Mouse (Mus musculus) kidney, postnatal 25 days (tissue): ENCODE data around the gene Ifna14.
A peak's percentile ranks its signal among the peaks of the same experiment; 100 is the strongest.
"Not testable (repeated sequence)": the region's sequence is repeated elsewhere in the genome, so short reads cannot be mapped to it uniquely, and the experiment has no call there.

Experiments
- DNase-seq, 2 experiments: peaks; one replicate each; pipeline ENCODE4 v3.0.0; 2021; ENCODE audit warnings: mixed read lengths in 2 of 2

The Ifna14 gene

DNA sequence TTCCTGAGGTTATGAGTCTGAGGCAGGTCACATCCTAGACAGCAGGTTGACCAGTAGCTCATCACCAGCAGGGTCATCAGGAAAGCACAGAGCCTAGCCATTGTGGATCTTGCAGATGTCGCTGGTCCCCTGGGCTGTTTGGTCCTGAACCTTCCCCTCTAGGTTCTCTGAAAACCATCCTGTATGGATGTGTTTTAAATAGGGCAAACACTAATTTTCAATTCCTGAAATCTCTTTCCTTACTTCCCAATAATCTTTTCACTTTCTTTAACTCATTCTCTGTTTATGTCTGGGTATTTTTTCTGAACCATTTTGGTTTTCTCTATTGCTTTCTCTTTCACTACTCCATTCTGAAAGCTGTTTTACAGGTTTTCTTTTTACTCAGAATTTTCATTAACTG, at the start of gene Ifna14:
TSS of gene Ifna14 (minus strand) at position 101 of the 400 bp plus-strand sequence.
- DNase-seq = no peak

DNA sequence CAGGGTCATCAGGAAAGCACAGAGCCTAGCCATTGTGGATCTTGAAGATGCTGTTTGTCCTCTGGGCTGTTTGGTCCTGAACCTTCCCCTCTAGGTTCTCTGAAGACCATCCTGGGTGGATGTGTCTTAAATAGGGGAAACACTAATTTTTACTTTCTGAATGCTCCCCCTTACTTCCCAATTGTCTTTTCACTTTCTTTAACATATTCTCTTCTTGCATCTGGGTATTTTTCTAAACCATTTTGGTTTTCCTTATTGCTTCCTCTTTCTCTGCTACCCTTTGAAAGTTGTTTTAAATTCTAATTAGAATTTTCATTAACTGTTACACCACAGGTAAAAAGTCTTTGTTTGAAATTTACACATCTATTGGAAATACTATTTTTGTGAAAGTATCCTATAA, 31.7 kb upstream of the Ifna14 start, which contains the start of gene Ifna12:
TSS of gene Ifna12 (minus strand) at position 101 of the 400 bp plus-strand sequence.
- no peak for DNase-seq

DNA sequence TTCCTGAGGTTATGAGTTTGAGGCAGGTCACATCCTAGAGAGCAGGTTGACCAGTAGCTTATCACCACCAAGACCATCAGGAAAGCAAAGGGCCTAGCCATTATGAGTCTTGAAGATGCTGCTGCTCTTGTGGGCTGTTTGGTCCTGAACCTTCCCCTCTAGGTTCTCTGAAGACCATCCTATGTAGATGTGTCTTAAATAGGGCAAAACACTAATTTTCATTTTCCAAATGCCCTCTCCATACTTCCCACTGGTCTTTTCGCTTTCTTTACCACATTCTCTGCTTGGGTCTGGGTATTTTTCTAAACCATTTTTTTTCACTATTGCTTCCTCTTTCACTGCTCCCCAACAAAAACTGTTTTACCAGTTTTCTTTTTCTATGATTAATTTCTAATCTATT, 20.7 kb upstream of the Ifna14 start, which contains the start of gene Ifna9:
TSS of gene Ifna9 (minus strand) at position 101 of the 400 bp plus-strand sequence.
- no peak for DNase-seq

DNA sequence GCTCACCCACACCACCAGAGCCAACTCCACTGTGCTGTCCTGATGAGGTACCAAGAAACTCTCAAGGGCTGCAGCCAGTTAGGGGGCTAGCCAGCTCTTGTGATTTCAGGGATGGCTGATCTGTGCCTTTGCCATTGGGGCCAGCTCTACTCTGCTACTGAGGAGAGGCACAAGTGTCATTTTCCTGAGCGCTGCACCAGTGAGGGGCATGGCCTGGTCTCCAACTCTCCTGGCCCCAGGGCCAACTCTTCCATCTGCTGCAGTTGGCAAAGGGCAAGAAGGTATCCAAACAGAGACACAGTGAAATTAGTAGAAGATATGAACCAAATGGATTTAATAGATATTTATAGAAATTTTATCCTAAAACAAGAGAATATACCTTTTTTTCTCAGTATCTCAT, 9.8 kb downstream of the Ifna14 start:
- DNase-seq = no peak

DNA sequence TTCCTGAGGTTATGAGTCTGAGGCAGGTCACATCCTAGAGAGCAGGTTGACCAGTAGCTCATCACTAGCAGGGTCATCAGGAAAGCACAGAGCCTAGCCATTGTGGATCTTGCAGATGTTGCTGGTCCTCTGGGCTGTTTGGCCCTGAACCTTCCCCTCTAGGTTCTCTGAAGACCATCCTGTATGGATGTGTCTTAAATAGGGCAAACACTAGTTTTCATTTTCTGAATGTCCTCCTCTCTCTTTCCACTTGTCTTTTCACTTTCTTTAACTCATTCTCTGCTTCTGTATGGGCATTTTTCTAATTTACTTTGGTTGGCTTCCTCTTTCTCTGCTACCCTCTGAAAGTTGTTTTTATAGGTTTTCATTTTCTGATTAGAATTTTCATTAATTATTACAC, 13.5 kb downstream of the Ifna14 start, which contains the start of gene Ifna15:
TSS of gene Ifna15 (minus strand) at position 101 of the 400 bp plus-strand sequence.
- DNase-seq = not testable (repeated sequence)

DNA sequence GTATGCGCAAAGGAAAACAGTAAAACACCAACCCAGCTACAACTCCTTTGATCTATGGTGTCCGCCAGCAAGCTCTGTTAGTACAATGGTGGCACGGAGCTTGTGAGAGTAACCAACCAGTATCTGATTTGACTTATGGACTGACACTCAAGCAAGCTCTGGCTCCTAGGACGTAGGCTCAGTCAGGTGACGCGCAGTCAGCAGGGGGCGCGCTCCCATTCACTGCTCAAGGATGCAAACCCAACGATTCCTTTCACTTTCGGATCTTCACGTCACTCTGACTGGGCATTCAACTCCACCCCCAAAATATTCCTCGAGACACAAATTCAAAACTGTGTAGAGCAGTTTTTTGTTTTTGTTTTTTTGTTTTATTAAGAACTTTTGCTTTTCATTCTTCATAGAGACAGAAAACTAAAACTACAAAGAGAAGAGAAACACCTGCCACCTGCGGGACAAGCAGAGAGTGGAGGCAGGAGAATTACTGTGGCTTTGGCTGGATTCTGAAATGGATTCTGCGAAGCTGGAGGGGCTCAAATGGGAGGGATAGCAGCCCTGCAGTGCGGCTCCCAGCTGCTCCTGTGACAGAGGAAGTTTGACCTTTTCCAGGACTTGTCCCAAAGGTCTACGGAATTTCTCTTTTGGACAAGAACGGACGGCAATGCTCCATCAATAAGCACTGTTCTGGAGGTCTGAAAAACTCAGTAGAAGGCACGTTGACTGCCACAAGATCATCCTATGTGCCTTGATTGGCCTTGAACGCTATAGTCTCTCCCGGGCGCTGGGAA, 21.2 kb downstream of the Ifna14 start:
- DNase-seq = peak; percentile 85 to 89

DNA sequence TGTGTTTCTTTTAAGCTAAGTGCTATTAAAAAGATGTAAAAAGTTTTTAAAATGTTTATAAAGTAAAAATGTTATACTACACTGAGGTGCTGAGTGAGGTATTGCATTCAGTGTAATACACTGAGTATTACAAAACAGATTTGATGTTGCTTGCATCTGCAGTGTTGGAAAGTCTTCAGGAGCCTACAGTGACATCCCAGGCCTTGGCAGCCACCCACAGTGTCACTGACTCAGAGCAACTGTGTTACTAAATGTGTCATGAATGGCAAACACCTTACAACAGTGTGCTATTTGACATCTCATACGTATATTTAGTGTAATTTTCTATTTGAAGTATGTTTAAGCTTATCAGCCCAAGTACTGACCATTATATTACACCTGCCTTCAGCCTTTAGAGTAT, 23.6 kb downstream of the Ifna14 start:
- DNase-seq = no peak

DNA sequence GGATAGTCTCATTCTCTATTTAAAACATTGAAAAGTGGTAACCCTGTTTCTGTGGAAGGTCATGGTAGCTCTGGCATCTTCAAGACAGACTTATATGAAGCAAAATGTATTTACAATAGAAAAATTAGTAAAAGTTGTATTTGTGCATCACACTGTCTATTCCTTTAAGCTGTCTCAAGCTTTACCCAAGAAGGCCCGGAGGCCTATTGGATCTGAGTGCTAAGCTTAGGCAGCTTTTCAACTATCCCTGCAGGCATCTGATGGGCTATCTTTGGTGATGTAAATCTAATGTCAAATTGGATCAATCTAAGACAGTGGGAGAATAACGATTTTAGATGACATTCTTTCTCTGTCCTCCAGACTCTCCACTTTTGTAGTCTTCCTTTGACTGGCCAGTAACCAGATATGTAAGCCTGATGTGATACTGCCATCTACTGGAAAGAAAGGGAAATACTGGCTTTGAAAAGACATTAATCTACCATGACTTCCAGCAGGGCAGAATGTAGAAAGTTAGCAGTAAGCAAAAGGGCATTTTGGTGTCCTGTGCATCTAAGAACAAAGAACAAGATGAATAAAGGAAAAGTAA, 27.9 kb downstream of the Ifna14 start:
- DNase-seq = no peak

DNA sequence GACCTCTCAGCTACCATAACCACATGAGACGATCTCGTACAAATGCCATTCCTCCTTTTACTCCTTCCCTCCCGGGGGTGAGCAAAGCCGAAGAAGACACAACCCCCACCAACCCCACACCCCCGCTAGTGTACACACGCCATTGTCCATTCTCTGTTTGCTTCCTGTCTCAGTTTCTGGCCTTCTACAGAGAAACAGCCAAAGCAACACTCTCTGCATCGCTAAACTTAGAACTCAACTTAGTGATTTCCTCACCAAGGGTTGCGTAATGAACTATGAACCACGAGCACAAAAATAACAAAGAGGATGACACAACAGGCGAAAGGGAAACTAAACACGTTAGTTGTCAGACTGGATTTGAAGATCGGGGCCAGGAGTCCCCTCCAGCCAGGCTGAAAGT, 34.3 kb downstream of the Ifna14 start:
- DNase-seq = no peak

DNA sequence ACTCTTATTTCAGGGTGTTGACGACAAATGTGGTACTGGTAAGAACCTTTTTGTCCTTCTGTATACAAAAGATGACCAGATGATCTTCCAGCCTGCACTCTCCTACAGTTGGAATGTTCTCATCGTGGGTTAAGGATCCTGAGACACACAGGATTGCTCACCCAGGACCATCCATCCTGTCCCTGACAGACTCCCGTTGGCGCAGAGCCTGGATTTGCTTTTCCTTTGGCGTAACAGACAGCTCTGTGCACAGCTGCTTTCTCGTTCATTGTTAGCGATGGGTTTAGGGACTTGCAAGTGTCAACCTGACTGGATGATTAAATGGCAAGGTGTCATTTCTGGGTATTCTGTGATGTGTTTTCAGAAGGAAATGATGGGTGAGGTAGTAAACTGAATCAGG, 35.0 kb downstream of the Ifna14 start:
- peak; percentile 49 to 62 for DNase-seq

DNA sequence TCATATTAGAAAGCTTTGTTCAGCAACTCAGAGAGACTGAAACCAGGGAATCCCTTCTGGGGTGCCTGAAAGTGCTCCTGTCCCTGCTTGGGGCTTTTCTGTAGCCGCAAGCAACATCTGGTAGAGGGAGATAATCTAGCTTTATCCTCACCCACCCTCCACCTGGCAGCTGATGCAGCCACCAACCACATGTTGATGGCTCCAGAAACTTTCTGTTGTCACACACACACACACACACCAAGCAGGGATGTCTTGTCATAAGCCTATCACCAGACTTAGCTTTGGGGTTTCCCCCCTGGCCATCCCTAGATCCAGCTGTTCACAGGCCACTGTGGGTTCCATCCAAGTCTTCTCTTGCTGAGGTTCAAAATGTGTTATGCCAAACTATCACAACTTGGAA, 35.9 kb downstream of the Ifna14 start:
- DNase-seq = no peak

DNA sequence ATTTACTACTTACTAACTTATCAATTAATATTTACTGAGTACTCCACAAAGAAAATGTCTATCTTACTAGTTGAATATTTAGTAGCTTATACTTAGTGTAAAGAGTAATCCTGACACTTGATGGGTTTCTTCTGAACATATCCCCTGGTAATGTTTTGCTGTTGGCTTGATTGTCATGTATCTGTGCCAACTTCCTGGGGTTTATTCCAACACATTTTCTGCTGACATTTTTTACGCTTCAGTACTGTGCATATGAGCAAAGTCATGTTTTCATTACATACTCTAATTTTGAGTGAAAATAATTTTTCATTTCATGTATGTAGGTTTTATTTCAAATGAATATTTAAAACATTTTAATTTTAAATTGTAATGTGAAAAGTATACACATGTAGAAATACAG, 36.7 kb downstream of the Ifna14 start:
- no peak for DNase-seq

DNA sequence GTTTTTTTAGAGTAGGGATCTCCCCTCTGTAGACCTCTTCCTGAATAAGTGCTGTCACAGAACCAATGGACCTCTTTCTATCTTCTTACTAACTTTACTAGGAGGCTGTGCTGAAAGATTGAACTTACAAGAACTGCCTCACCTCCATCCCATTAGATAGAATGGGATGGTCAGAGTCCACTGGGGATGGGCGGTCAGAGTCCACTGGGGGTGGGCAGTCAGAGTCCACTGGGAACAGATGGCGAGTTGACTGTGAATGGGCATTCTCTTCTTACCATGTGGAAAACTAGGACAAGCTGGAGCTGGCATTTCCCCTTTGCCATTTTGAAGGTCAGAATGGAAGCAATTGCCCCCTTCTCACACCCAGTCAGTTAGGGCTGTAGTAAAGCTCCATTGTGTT, 38.1 kb downstream of the Ifna14 start:
- peak; percentile 52 to 69 for DNase-seq

DNA sequence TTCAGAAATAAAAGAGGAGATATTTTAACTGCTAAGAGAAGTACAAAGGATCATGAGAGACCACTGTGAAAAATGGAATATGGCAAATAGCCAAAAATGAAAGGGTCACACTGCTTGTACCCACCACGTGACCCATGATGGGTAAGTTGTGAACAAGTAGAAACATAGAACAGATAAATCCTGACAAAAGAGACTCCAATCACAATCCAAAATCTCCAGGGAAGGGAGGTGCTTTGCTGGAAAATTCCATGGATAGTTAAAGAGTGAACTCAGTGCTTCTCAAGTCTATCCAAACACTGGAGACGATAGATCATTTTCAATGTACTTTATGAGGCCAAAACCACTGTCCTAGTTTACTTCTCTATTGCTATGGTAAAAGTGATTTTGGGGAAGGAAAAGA, 40.7 kb downstream of the Ifna14 start:
- no peak for DNase-seq

DNA sequence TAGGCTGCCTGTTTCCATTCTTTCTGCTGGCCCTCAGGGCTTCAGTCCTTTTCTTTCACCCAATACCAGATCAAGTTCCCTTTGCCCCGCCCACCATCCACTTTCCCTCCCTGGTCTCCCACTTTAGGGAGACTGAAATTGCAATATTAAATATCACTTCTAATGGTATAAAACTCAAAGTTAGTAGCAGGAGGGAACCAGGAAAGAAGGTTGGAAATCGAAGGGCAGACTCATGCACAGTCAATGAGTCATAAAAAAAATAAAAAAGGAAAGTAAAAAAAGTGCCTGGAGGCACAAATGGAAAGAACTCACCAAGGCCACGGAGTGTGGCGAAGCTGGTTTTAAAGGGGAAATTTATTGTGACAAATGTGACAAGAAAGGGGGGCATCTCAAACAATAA, 41.3 kb downstream of the Ifna14 start:
- DNase-seq = no peak

DNA sequence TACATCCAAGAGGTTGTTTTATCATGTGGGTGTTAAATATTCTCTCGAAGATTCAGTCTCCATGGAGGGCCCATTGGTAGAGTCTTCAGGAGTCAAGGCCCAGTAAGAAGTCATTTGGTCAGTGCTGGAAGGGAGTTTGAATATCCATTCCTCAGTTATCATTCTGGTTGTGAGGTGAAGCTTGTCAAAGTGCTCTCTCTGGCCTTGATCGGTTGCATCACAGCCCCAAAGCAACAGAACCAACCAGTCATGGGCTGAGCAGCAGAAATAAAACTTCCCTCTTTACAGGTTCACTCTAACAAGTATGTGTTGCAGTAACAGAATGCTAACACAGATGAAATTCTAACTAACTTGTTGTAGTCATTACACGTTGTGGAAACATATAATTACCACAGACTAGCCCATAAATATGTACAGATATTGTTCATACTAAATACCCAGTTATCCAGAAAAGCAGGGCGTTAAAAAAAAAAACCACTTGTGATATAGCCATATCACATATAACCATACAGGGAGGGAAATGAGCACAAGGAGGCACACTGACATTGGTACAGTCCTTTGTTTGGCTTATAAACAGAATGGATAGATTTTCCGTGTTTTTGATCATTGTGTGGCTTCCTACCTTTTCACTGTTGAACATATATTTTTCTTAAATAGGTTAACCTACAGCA, 45.1 kb downstream of the Ifna14 start:
- no peak for DNase-seq

DNA sequence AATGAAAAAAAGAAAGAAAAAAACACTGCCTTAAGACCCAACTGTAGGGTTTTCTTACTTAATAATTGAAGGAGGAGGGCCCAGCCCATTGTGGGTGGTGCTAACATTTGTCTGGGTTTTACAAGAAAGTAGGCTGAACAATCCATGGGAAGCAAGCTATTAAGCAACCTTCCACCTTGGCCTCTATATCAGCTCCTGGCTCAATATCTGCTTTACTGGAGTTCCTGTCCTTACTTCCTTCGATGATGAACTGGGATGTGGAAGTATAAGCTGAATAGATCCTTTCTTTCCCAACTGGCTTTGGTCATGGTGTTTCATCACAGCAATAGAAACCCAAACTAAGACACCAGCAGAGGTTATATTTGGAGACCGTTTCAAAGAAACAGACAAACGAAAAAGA, 46.2 kb downstream of the Ifna14 start:
- no peak for DNase-seq

DNA sequence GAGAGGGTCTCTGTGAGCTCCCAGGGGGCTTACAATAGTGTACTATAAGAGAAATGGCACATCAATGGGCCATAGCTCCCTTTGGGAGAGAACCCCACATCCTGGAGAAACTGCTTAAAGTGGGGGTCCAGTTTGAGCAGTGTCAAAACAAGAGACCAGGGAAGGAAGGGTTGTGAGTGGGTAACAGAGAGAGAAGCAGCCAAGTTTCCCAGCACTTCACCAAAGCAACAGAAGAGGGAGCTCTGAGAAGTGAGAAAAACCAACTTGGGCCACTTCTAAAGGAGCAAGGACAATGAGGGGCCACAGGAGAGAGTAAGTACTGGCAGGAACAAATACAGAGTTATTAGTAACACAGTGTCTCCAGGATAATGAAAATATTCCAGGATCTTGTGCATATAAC, 48.4 kb downstream of the Ifna14 start:
- DNase-seq = peak in 1 of 2 experiments; percentile 52

DNA sequence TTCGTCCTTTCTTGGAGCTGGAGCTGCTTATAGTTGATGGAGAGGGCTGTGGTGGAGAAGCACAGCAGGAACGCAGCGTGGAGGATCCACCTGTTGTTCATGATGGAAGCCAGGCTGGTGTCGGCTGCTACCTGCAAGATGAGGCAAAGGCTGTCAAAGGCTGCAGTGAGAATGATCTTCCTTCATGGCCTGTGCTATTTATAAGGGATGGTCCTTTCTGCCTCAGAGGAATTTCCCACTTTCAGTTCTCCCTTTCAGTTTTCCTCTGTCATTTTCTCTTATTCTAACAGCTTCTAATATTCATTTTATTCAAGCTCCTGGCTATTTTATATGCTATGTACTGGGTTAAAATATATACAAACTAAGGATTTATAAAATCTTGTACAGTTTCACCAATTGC, 48.9 kb downstream of the Ifna14 start, which contains the start of gene Ifnb1:
TSS of gene Ifnb1 (minus strand) at position 101 of the 400 bp plus-strand sequence.
- DNase-seq = no peak
